Mouse (Mus musculus) cerebellum, postnatal 10 days (tissue): ENCODE measurements around the gene Ercc2.
A peak's percentile ranks its signal among the peaks of the same experiment; 100 is the strongest.

Experiments
- DNase-seq, 2 experiments: peaks; one replicate each; pipeline ENCODE4 v3.0.0; 2021; ENCODE audit warnings: mixed read lengths in 2 of 2

Ercc2 gene

DNA sequence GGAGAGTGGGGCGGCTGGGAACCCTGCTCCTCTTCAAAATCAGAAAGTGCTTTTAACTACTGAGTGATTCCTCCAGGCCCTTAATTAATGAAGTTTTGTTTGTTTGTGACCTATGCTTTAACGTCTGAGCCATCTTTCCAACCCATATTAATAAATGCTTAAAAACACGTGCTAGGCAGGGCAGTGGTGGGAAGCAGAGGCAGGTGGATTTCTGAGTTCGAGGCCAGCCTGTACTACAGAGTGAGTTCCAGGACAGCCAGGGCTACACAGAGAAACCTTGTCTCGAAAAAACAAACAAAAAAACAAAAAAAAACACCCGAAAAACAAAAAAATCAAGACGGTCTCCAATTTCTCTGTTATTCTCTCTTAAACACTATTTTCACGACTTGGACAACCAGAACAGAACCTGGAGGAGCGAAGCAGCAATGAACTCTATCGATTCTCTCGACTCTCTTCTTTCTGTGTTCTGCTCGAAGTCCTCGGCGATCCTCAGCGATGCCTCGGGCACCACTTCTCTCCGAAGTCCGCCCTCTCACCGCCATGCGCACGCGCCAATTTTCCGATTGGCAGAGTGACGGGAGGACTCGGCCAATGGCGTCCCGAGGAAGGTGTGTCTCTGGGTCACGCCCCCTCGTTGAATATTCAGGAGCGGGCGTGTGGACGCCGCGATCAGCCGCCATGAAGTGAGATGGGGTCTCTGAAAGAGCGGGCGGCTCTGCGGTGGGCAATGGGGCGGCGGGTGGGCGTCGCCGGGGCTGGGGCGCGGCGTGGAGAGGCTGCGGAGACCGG is at the start of gene Ercc2:
Ercc2 (plus strand) TSS at position 634 of the 789 bp plus-strand sequence.
- peak; percentile 99 to 100 for DNase-seq

DNA sequence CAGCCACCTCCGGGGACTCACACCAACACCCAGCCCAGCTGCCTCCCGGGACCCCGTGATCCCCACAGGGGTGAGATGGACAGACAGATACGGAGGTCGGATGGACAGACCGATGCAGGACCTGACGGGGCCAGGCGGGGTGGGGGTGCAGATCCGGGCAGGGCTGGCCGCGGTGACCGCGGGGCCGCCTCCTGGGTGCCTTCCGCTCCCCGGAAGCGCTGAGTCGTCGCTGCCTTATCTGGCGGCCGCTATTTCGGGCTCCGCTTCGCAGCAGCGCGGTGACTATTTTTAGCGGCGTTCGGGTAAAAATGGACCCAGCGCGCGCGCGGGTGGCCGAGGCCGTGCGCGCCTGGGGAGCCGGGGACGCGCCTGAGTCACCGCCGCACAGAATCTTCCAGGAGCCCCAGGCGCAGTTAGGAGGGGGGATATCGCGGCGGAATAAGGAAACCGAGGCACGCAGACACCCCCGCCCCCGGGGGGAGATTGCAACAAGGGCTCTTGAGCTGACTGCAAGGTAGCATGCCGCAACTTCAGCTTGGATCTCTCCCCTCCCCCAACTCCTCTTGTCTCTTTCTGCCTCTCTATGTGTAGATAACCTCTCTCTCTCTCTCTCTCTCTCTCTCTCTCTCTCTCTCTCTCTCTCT is 49.0 kb upstream of the Ercc2 start:
- peak; percentile 81 for DNase-seq

DNA sequence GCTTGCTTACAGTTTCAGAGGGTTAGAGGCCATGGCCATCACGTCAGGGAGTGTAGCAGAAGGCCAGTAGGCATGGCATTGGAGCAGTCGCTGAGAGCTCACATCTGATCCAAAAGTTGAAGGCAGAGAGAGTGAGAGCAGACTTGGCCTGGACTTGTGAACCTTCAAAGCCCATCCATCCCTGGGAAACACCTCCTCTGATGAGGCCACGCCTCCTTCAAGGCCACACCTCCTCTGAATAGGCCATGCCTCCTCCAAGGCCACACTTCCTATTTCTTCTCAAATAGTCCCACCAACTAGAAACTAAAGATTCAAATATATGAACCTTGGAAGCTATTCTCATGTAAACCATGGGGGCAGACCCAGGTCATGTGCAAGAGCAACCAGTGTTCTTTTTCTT is 46.2 kb upstream of the Ercc2 start:
- DNase-seq: no peak

DNA sequence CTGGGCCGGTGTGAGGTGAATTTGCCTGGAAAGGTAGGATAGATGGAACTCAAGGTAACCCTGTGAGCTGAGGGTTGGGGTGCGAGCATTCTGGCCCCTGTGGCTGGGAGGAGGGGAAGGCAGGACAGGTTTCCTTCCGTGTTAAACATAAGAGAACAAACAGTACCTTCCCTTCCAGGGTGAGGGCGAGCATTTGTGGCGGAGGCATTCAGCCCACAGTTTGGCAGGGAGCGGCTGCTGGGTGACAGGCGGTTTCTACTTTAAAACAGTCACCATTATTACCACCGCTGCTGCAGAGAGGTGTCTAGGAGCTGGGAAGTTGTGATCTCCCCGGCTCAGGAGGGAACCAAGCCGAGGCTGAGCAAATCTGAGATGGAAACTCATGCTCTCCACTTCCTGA is 44.7 kb upstream of the Ercc2 start:
- no peak for DNase-seq

DNA sequence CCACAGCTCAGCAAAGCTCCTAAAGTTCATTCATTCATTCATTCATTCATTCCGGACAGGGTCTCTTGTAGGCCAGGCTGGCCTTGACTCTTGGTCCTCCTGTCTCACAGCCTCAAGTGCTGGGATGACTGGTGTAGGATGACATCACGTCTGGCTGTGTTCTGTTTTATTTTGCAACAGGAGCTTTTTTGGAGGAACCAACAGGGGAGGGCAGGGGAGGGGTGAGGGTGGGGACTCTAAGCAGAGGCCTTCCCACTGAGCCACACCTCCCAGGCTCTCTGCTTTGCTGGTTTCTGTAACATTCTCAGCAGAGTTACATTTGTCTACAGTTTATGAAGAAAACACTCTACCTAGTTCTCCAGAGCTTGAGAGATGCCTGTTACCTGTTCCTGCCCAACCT is 43.8 kb upstream of the Ercc2 start:
- DNase-seq: no peak

DNA sequence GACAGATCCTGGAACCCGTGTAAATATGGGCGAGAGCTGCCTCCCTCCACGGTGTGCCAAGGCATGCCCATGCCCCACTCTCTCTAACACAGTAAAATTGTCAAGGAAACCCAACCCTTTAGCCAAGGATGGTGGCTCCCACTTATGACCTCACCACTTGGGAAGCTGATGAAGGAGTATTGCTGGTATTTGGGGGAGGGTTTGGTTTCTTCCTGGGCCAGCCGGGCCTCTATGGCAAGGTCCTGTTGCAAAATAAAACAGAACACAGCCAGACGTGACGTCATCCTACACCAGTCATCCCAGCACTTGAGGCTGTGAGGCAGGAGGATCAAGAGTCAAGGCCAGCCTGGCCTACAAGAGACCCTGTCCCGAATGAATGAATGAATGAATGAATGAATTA is 43.2 kb upstream of the Ercc2 start:
- no peak for DNase-seq

DNA sequence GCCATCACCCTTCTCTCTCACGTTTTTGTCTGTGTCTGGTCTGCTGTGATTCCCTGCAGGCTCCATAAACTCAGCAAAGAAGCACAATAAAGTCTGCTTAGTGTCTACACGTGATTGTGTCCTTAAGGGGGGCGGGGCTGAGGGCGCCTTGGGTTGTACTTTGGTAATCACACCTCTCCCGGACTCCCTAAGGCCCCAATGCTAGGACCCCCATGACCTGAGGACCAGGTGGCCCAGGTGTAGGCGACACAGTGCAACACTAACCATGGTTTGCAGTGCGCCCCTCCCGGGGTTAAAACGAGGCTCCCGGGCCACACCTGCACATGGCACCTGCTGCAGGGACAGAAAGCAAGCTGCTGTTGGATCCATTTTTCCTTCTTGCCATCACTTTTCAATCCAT is 40.6 kb upstream of the Ercc2 start:
- DNase-seq: no peak

DNA sequence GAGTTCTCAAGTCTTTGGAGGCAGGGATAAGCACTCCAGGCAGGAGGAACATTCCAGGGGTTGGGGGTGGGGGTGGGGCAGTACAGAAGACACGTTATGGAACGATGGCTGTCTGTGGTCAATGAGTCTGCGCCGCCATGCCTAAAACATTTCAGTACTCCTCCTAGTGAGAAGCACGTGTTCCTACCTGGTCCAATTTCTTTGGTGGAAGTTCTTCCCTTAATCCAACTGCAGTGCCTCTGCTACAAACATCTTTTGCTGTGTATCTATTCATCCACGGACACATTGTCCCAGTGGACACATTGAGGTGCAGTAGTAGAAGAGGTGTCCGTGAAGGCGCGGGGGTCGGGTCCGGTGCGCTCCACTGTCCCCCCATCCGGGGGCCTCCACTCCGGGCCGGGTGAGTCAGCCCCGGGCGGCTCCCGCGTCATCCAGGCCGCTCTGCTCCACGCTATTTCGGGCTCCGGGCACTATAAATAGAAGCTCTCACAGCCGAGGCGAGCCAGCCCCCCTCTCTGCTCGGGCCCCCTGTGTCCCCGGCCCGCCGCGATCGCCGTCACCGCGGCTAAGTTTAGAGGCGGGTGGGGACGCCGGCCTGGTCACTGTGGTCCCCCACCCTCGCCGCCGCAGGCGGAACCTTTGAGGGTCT is 39.9 kb upstream of the Ercc2 start:
- peak; percentile 52 to 56 for DNase-seq

DNA sequence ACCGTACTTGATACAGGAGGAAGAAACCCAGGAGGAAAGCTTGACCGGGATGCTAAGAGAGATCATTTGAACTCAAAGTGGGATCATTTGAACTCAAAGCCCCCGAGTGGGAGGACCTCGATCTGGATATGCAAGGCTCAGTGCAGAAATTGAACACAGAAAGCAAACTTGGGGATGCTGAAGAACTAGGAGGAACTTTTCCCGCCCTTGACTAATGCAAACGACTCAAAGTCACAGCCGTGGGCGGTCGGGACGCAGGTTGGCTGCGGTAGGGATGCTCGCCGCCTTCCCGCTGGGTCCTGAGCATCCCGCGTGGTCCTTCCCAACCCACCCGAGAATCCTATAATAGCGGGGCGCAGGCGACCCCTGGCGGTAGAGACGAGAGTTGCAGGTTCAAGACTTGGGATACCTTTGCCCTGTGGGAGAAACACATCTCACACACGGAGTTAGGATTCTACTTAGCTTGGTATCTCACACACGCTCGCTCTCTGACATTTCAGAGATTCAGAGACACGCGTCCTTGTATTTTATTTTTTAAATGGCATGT is 39.3 kb upstream of the Ercc2 start:
- peak; percentile 94 to 96 for DNase-seq

DNA sequence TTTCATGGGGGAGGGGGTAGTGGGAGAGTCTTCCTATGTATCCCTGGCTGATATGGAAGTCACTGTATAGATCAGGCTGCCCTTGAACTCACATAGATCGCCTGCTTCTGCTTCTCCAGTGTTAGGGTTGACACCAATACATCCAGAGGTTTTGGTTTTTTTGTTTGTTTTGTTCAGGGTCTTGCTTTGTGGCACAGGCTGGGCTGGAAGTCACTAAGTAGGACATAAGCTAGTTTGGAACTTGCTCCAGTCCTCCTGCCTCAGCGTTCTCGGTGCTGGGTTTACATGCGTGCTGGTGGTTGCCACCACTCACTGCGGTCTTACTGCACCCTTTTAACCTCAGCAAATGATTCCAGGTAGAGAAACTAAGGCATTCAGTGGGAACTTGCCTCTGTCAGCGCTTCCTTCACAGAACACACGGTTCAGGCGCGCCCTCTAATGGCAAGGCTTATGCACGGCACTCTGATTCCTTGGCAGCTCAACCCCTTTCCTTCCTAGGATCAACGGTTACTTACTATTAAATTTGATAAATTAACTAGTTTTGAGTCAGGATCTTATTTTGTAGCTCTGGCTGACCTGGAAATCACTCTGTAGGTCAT is 38.5 kb upstream of the Ercc2 start:
- peak; percentile 87 for DNase-seq

DNA sequence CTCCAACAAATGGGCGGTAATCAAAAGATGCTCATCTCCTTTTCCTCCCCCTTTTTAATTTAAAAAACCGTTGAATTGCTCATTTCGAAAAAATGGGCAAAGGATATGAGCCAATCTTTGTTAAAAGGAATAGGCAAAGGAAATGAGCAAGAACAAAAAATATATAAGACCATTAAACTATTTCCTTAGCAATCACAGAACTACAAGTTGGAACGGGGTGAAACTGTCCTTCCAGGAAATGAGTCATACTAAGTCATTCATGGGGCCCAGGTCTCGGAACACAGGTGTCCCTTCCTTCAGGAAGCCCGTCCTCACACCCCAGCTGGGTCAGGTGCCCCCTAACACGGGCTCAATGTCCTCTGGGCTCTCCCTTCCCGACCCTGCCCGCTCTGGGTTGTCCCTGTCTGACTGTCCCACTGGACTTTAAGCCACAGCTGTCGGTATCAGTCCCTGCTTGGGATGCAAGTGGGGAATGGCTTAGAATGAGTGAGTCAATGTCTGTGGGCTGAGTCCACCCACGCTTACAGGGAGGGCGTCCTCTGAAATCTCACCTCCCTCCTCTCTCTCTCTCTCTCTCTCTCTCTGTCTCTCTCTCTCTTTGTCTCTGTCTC is 37.5 kb upstream of the Ercc2 start, which contains the start of gene Ercc1:
Ercc1 (plus strand) TSS at position 542 of the 611 bp plus-strand sequence.
- DNase-seq: peak; percentile 37 to 42

DNA sequence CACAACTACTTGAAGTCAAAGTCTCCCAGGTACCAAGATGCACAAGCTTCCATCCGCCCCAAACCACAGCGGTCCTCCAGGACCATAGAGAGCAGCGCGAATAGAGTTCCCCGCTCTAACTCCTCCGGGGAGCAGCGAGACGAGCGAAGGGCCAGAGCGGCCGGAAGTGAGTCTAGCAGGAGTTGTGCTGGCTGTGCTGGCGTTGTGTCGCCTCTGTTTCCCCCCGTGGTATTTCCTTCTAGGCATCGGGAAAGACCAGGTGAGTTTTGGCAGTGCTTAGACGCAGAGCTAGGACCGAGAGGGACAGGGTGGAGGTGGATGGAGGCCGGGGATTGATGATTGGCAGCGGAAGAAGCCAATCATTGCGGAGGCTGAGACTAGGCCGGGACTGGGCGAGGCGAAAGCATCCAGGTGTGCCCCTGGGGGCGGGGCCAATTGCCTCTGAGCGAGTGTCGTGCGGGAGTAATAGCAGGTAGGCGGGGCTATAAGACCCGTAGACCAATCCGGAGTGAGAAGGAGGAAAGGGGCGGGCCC is 36.8 kb upstream of the Ercc2 start:
- peak; percentile 98 to 99 for DNase-seq

DNA sequence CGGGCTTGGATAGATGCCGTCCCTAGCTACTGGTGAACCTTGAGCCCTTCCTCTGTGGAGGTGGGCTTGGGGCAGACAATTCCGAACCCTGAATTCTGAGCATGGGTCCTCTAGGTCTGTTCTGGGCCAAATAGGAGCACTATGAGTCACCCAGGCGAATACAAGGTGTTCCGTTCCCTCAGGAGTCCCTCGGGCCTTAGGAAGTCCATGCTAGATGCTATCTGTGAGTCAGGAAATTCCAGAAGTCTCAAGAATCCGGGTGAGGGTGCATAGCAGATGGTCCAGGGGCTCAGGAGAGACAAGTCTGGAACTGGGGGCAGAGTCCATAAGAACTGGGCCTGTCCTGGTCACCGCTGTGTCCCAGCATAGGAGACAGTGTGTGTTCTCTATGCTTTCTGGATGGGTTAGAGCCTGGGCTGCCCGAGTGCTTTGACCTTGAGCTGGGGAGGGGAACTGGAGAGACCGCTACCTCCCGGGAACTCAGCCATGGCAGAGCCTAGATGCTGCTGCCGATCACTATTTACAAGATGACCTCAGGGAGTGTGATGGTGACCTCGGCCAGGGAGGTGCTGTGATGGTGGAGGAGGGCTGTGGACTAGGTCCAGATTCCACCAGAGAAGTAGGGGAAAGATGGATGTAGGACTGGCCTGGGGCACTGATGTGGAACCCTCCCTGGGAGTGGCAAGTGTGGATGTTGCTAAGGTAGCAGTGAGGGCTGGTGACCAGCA is 32.5 kb upstream of the Ercc2 start:
- DNase-seq: no peak

DNA sequence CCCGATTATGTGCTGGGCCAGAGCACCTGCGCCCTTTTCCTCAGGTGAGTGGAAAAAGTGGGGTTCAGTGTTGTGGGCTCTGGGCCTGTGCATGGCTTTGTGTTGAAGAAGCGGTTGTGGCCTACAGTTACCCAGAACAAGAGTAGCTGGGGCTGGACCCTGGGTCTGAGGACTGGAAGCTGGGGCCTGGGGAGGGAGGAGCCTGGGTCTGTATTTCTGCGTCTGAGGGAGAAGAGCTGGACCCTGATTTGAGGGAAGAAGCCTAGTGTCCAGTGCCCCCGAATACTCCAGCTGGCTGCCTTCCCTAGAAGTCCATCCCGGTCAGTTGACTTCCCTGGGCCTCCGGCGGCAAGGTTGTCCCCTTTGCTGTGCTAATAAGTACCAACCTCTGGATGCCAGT is 31.6 kb upstream of the Ercc2 start:
- no peak for DNase-seq

DNA sequence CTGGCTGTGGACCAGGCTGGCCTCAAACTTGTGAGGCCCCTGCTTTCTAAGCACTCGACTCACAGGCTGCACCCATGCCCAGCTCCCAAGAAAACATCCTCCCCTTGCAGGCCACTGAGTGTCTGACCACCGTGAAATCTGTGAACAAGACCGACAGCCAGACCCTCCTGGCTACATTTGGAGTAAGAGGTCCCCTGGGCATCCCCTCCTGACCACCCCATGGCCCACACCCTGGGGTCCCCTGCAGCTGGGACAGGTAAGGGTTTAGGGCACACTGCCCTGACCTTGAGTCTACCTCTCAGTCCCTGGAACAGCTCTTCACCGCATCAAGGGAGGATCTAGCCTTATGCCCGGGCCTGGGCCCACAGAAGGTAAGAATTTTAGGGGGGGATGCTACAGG is 26.8 kb upstream of the Ercc2 start:
- no peak for DNase-seq

DNA sequence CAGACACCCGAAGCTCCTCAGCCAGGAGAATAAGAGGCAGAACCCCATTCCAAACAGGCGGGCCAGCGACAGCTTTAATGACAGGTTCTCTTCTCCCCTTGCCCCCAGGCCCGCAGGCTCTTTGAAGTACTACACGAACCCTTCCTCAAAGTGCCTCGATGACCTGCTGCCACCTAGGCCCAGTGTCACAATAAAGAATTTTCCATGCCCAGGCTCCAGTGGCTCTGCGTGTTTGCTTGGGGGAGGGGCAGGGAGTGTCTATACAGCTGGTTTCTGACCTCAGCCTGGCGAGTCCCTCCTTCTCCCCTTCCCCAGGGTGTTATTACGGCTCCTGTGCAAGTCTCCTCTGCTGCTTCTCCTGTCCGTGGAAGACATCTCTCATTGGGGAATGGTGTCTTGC is 25.5 kb upstream of the Ercc2 start:
- no peak for DNase-seq

DNA sequence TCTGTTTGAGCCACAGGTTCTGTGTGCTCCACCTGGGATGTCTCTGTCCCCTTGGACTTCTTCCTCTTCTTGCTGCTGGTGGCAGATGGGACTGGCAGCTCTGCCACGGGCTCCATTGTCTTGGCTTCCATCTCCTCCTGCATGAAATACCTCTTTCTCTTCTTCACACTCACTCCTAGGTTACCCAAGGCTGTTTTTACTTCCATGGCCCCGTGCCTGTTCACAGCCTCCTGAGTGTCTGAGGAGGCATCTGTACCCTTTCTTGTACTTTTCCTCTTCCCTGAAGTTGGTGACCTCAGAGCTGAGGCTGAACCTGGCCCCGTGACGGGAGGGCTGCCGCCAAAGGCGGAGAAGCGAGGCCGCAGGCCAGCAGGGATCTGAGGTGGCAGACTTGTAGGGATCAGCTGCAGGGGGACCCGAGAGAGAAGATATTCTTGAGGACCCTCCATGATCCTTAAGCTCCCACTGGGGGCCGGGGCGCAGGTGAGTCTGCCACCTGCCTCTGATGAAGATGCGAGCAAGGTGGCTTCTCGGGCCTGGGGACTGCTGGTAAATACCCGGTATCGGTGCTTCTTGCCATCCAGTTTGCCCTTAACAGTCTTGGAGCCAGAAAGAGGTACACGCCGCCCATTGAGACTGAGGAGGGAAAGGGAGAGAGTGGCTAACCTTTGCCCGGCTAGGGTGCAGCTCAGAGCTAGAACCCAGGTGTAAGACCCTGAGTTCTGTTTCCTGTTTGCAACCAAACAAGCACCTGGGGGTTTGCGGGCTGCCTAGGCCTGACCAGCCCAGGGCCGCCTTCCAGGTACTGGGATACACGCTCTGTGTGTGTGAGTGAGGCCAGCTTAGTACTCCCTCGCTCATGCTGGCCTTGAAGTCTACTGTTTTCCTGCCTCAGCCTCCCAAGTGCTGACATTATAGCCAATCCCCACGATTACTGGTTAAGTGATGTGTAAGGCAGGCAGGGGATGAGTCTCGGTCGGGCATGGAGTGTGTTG is 24.1 kb upstream of the Ercc2 start:
- DNase-seq: no peak

DNA sequence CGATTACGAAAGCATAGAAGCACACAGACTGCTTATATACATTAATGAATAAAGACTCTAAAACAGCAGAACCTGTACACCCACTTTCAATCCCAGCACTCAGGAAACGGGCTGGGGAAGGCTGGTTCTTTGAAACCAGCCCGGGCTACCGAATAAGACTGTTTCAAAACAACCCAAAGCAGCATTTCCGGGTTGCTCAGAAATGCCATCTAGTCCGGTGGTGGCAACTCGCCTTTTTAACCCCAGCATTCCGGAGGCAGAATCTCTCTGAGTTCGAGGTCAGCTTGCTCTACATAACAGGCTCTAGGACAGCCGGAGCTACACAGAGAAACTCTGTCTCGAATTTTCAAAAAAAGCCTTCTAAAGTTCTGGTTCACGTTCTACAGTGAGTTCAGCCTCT is 23.2 kb upstream of the Ercc2 start:
- DNase-seq: no peak

DNA sequence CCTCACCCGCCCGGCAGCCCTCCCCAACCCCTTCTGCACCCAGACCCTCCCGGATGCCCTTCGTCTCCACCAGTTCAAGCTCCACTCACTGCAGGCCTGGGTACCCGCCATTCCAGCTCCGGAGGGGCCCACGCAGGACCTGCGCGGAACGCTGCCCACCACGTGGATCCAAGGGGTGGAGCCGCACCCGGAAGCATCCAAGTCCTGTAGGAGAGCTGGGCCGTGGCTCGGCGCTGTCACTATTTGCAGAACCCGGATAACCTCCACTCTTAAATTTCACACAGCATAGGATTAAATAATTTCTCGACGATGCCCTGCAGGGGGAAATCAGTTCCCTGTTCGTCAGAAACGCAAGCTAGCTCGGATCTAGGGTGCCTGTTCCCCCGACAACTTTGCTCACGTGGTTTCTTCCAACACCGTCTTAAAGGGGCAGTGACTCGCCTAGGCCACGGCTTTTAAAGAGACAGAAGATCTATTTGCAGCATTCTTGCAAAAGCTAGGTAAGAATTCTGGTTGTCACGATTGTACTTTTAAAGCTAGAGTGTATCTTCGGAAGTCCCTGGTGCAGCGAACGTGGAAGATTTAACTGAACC is 22.4 kb upstream of the Ercc2 start, which contains the start of the genes Cd3eap and Ppp1r13l:
Cd3eap (minus strand) TSS at position 185 of the 593 bp plus-strand sequence.
Ppp1r13l (plus strand) TSS at position 451 of the 593 bp plus-strand sequence.
- peak; percentile 94 for DNase-seq
